Mouse (Mus musculus) right cerebral cortex, adult 2 months (tissue): ENCODE results near the gene Cdc42ep2.

Experiments
- DNase-seq, 2 experiments: peaks; one replicate each; pipeline ENCODE4 v3.0.0; 2021 to 2022; ENCODE audit warnings: low spot score in 2 of 2

Gene Cdc42ep2

DNA sequence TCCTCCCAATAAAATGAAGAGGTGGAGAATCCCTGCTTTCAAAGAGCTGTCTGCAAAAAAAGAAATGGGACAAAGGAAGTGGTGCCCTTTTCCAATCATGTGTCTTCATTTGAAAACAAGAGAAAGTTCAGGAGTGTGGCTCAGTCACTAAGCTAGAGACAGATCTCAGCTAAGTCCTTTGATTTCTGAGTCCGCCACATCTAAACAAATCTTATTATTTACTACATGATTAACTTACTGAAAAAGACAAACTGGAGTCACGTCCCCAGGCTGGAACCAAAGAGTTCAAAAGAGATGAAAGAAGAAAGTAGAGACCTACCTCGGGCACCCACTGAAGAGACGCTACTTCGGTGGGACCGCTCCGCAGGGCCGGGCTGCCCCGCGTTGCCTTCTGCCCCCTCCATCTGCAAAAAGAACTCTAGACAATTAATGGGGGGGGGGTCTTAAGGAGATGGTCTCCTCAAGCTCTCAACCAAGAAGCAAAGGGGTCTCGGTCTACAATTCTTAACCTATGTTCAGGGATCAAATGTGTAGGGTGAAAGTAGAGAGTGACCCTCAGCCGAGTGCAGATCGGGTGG is 50.1 kb downstream of the Cdc42ep2 start:
- DNase-seq, result no peak

GRCm38 (mm10) chr19:5872931-5873556 is 51.6 kb downstream of the Cdc42ep2 start:
- no peak for DNase-seq

- no peak for DNase-seq
These were observed 52.1 kb downstream of the Cdc42ep2 start for GRCm38 (mm10) chr19:5872528-5872927.

GRCm38 (mm10) chr19:5871683-5872082 is 52.9 kb downstream of the Cdc42ep2 start:
- DNase-seq, result no peak

DNA sequence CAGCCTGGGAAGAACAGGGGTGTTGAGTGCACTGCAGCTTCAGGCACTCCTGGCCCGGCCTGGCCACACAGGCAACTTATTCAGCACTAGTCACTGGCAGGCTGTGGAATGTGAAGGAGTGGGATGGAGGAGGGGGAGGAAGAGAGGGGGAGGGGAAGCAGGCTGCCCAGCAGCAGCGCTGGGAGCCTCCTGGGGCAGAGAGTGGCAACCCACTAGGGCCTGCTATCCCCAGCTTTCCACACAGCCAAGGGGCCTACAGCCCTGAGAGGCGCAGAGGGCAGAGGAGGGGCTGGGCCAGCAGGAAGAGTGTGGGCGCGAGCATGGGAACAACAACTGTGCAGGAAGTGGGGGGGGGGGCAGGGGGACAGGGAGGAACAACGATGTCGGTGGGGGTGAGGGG is 53.3 kb downstream of the Cdc42ep2 start:
- no peak for DNase-seq

DNA sequence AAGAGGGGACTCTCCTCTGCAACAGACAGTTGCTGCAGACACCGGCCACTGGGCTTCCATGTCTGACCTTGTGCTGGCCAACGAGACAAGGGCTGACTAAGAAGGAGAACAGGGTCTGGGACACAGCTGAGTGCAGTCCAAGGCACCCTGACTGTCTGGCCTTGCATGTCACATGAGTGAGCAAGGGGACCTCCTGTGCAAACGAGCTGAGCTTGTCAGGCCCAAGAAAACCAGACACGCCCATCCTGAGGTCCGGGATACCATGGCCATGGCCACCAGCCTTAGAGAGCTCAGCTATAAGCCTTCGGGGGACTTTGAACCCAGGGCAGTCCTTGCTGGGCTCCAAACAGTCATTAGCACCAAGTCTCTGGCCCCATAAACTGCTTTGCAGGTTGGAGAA is 56.5 kb downstream of the Cdc42ep2 start:
- no peak for DNase-seq
